Mouse (Mus musculus) natural killer cell, adult 2 months (primary cell): ENCODE measurements around the gene Hoxc5.

Experiments used
- DNase-seq, 2 experiments: peaks; one replicate each; pipeline ENCODE4 v3.0.0; 2022; ENCODE audit warnings: low spot score in 2 of 2

Gene Hoxc5

DNA sequence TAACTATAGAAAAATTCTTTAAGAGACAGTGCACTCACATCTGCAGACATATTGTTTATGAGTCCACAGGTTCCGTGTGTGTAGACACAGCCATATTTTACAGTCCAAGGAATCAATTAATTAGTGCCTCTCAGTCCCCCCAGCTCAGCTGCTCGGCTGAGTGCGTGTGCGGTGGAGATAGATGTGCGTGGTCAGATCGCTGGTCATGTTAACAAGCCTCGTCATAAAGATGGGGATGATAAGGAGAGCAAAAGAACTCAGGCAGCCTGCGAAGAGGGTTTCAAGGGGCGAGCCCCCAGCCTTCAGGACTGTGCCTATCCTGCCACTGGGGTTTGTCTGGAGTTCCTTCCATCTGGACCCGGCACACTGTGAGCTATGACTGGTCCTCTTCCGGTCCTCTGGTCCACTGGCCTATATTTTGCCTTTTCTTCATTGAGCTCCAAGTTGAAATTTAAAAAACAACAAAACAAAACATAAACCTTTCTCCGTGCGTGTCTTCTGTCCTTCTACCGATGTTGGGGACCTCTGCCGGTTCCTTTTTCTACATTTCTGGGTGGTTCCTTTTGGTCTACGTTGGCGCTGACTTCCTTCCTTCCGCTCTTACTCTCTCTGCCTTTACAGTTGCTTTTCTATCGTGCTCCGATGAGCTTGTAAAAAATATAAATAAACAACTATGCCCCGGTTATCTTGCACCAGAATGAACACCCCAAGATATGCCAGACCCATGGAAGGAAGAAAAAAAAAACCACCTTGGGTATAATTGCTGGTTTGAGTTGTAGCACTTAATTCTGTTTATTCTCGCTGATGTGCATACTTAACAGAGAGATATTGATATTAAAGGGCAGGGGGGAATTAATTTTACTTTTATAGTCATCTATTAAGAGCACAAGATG is 21.8 kb upstream of the Hoxc5 start:
- no peak for DNase-seq

DNA sequence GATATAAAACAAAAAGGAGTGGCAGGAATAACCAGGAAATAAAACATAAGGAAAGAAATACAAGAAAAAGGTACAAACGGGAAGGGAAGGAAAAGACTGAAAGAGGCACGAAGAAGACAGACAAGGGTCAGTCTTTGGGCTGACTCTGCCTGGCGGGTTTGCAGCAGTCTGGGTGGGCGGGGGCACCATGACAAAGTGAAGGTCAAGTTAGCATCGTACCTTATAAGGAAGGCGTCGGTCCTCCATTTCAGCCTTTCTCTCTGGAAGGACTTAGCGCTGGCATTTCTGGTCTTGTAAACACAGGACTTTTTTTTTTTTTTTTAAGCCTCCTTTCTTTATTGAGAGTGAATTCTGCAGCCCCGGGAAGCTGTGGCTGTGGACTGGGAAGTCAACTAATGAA is 20.0 kb upstream of the Hoxc5 start:
- DNase-seq = no peak

GRCm38 (mm10) chr15:102948842-102949241 is 18.4 kb upstream of the Hoxc5 start:
- DNase-seq = no peak

GRCm38 (mm10) chr15:102949696-102950095 is 17.5 kb upstream of the Hoxc5 start:
- DNase-seq = no peak

DNA sequence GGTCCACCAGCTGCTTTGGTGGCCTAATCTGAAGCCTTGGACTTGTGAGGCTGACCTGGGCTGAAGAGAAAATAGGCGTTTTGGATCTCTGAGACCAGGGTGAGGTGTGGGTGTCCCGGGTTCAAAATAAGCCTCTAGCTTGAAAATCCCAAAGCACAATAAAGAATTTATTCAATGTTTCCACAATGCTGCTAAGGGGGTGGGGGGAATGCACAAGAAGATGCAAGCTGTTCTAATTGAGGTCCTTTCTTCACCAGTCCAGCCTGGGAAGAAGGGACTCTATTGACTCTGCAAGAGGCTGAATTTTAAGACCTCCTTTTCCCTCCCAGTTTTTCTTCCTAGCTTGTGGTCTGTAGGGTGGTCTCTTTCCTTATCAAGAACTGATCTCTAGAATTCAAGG is 16.4 kb upstream of the Hoxc5 start:
- no peak for DNase-seq

DNA sequence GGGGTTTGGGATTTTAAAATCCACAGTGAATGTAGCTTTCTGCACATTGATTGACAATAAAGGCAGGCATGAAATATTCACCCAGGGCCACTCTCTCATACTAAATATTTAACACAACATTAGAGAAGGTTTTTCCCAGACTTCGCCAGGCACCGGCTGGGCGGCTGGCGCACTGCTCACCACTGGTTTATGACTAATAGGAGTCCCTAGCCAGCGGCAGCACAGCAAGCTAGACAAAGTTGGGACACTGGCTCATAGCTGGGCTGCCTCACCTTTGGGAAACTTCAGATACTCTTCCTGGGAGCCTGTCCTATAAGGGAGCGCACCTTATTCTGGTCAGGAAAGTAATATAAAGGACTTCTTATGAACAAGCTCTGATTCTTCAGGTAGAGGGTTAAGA is 13.7 kb upstream of the Hoxc5 start:
- no peak for DNase-seq

DNA sequence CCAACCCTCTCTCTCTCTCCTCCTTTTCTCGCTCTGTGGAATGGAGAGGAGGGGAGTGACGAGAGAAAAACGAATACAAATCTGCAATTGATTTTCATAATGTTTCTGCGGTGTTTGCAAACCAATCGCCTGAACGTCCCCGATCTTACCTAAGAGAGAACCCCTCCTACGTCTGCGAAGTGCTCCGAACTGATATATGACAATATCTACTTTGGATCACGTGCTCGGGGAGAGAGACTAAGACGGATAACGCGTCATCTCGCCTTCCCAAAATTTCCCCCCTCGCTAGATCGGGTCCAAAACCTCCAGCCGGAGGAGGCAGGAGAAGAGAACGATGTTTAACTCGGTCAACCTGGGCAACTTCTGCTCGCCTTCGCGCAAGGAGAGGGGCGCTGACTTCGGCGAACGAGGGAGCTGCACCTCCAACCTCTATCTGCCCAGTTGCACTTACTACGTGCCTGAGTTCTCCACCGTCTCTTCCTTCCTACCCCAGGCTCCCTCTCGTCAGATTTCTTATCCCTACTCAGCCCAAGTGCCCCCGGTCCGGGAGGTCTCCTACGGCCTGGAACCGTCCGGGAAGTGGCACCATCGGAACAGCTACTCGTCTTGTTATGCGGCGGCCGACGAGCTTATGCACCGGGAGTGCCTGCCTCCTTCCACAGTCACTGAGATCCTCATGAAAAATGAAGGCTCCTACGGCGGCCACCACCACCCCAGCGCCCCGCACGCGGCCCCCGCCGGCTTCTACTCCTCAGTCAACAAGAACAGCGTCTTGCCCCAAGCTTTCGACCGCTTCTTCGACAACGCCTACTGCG is 12.8 kb upstream of the Hoxc5 start, which contains the start of gene Hoxc11:
Gene Hoxc11 (plus strand): TSS at position 236 of the 815 bp plus-strand sequence.
- no peak for DNase-seq

GRCm38 (mm10) chr15:102955007-102955382 is 12.2 kb upstream of the Hoxc5 start:
- no peak for DNase-seq

GRCm38 (mm10) chr15:102955833-102956640 is 11.2 kb upstream of the Hoxc5 start:
- no peak for DNase-seq

- no peak for DNase-seq
These were observed 10.3 kb upstream of the Hoxc5 start for GRCm38 (mm10) chr15:102956906-102957305.

DNA sequence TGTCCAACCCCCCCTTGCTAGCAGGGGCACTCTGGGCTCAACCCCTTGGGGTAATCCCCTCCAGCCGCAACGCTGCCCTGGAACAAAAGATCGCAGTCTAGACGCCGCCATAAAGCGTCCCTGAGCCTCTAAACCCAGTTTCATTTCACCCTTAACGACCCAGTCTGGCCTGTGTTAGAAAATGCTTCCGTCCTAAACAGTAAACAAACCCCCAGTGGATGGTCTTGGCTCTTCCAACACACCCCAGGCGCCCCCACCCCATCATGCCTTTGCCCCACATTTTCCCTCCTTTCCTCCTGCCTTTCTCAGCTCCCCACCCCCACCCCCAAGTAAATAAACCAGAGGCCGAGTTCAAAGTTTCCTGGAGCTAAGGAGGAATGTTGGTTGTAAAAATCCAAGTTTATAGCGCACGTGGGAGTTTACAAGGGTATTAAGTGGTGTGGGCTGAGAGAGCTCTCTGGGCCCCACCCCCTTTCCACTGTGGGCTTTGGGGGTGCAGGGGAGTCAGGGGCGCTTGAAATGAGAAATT is 7.5 kb upstream of the Hoxc5 start:
- no peak for DNase-seq

GRCm38 (mm10) chr15:102961728-102962127 is 5.5 kb upstream of the Hoxc5 start:
- DNase-seq = no peak

GRCm38 (mm10) chr15:102962492-102962891 is 4.8 kb upstream of the Hoxc5 start:
- no peak for DNase-seq

- no peak for DNase-seq
These were observed 4.0 kb upstream of the Hoxc5 start for GRCm38 (mm10) chr15:102963259-102963658.

DNA sequence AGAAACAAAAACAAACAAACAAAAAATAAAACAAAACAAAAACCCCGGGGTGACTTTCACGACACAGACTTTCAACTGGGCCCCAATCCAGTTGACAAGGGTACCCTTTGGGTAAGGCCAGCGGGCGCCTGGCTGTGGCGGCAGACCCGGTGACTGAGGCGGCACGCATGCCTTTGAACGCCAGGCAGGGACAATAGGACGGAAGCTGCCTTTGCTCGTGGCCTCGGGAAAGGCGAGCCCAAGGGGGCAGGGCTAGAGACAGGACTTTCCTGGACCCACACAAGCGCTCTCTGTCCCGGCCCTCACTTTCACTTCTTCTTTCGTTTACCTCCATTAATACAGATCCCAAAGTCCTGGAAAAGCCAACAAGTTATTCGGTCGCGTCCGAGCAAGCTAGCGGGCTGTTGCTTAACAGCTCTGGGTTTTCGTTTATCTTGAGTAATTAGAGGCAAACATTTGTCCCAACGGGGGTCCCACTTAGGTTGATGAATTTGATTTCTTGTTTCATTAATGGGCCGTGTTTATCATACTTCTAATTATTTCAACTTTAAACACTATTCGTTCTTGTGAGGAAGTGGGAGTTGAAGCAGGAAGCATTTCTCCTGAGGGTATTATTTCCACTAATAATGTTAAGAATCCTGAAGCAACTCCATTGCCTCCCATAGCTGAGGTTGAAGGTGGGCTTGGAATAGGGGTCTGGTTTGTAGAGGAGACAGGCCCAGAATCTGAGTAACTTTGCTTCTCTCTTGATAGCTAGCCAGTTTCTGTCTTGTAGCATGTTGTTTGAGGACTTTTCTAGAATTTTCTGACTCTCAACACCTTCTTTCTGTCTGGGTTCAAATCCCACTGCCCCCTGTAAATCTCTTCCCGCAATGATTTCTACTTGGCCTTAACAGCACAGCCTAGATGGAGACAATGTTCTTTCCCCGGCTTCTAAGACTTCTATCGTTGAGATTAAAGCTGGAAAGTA is 3.3 kb upstream of the Hoxc5 start:
- DNase-seq = no peak

DNA sequence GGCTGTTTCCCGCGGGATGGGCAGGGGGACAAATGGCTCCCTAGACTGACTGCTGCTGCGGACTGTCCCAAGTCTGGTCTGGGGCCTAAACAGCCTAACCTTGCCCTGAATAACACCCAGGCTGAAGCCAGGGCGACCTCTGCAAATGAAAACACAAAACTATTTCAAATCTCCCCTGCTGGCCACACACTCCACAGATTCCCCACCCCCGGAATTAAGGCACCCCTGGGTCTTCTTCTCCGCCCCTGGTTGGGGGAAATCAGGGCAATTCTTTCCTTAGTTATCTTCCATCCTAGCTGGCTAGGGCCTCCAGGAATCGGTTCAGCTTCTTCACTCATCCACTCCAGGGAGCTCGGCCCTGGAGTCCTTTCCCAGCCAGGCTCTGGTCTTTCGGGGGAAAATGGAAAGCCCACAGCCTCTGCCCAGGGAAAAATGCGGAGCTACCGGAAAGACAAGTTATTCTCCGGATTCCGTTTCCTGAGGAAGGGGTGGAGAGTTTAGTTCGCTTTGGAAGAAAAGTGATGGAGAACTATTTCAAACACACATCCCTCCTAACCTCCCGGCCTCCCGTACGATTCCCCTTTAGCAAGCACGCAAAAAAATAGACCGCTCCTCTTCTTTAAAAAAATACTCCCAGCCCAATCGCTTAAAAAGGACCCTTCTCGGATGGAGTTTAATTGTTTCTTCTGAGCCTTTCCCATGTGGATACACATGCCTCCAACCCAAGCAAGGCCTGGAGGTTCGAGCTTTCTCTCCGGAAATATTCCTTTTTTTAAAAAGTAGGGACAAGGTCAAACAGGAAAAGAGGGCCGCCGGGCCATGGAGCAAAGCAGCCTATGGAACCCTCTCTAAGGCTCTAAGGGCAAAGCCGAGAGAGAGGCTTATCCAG is 2.0 kb upstream of the Hoxc5 start:
- DNase-seq = no peak

- peak; percentile 84 to 87 for DNase-seq
These were observed 1.1 kb upstream of the Hoxc5 start for GRCm38 (mm10) chr15:102965892-102966775.

GRCm38 (mm10) chr15:102966776-102967311 is 399 bp upstream of the Hoxc5 start, which contains the start of gene Hoxc10:
TSS of gene Hoxc10 (plus strand) at chr15:102966796.
- DNase-seq = no peak
